Mouse (Mus musculus): Measurements from ENCODE around the gene Eif2b5. TPM values are rescaled to one million over a fixed set of nuclear protein-coding genes. Genes with fewer than 3 reads are reported as not detected.

The Eif2b5 gene
- polyA plus RNA-seq, 1 experiment from 2014 or later = 158 TPM

GRCm38 (mm10) chr16:20548096-20548948 is 49.7 kb downstream of the Eif2b5 start, which contains the start of gene Abcf3:
Gene Abcf3, plus strand, starts transcription at chr16:20548577.
- Histone ChIP-seq H3K27me3 (ENCODE audit: poor library complexity, severe bottlenecking) (no peaks in the 10 kb centered on the region), H3K4me3 (peak within 1 kb of the TSS; percentile 89), H3K9me3 (no peaks in the 10 kb centered on the region), H3K36me3 (replicated peaks) (peaks cover 62% of the 10 kb centered on the region), H3K27ac (peak within 1 kb of the TSS; percentile 87), H3K4me1 (peaks cover 20% of the 10 kb centered on the region)
- peak; percentile 98 for DNase-seq (ENCODE audit: extremely low spot score, low spot score)
- under 1% methylated on average over 56 of the region's 56 CpGs for WGBS

- 56% methylated on average over 9 of the region's 9 CpGs for WGBS
- Histone ChIP-seq H3K27me3 (ENCODE audit: poor library complexity, severe bottlenecking) (no peaks in the 10 kb centered on the region), H3K4me1 (peaks cover 20% of the 10 kb centered on the region), H3K27ac (peak overlapping the region; percentile 87), H3K4me3 (peak overlapping the region; percentile 89), H3K36me3 (replicated peaks) (peaks cover 65% of the 10 kb centered on the region), H3K9me3 (no peaks in the 10 kb centered on the region)
- DNase-seq (ENCODE audit: extremely low spot score, low spot score) = no peak
Measured at GRCm38 (mm10) chr16:20549161-20549560, 50.5 kb downstream of the Eif2b5 start.

- 92% methylated on average over 5 of the region's 5 CpGs for WGBS
- no peaks in the 10 kb centered on the region for H3K27me3 ChIP-seq (ENCODE audit: poor library complexity, severe bottlenecking)
- peaks cover 20% of the 10 kb centered on the region for H3K4me1 ChIP-seq
- DNase-seq (ENCODE audit: extremely low spot score, low spot score) = no peak
- peaks cover 63% of the 10 kb centered on the region for H3K36me3 ChIP-seq (replicated peaks)
- no peaks in the 10 kb centered on the region for H3K9me3 ChIP-seq
- no peak overlapping the region for H3K27ac ChIP-seq
- no peak overlapping the region for H3K4me3 ChIP-seq
Measured at GRCm38 (mm10) chr16:20551691-20552090, 53.1 kb downstream of the Eif2b5 start.

GRCm38 (mm10) chr16:20552594-20552993 is 54.0 kb downstream of the Eif2b5 start:
- Histone ChIP-seq H3K27ac (no peak overlapping the region), H3K36me3 (replicated peaks) (peaks cover 68% of the 10 kb centered on the region), H3K4me1 (peaks cover 17% of the 10 kb centered on the region), H3K9me3 (no peaks in the 10 kb centered on the region), H3K4me3 (no peak overlapping the region), H3K27me3 (ENCODE audit: poor library complexity, severe bottlenecking) (no peaks in the 10 kb centered on the region)
- 95% methylated on average over 1 of the region's 1 CpGs for WGBS
- no peak for DNase-seq (ENCODE audit: extremely low spot score, low spot score)

GRCm38 (mm10) chr16:20555000-20555399 is 56.4 kb downstream of the Eif2b5 start:
- Histone ChIP-seq H3K4me3 (no peak overlapping the region), H3K27ac (no peak overlapping the region), H3K4me1 (no peaks in the 10 kb centered on the region), H3K36me3 (replicated peaks) (peaks cover 90% of the 10 kb centered on the region), H3K9me3 (no peaks in the 10 kb centered on the region), H3K27me3 (ENCODE audit: poor library complexity, severe bottlenecking) (no peaks in the 10 kb centered on the region)
- DNase-seq (ENCODE audit: extremely low spot score, low spot score) = no peak
- WGBS = 85% methylated on average over 6 of the region's 6 CpGs

- no peak for DNase-seq (ENCODE audit: extremely low spot score, low spot score)
- WGBS = 88% methylated on average over 7 of the region's 7 CpGs
- no peak overlapping the region for H3K4me3 ChIP-seq
- peaks cover 92% of the 10 kb centered on the region for H3K36me3 ChIP-seq (replicated peaks)
- H3K27me3 ChIP-seq (ENCODE audit: poor library complexity, severe bottlenecking) = no peaks in the 10 kb centered on the region
- no peak overlapping the region for H3K27ac ChIP-seq
- no peaks in the 10 kb centered on the region for H3K9me3 ChIP-seq
- H3K4me1 ChIP-seq = no peaks in the 10 kb centered on the region
Measured at GRCm38 (mm10) chr16:20557381-20557780, 58.8 kb downstream of the Eif2b5 start.

Other genes starting within 250 kb of the Eif2b5 start
- 143 and 150 TPM in 2 replicates for gene Parl, start 196.4 kb upstream of the Eif2b5 start, polyA plus RNA-seq (2016; fragmentation: Nextera tagmentation; extraction: Ambion mirVana)
- gene Cyp2ab1, start 173.4 kb upstream of the Eif2b5 start, polyA plus RNA-seq (2016; fragmentation: Nextera tagmentation; extraction: Ambion mirVana) = not detected in 2 replicates
- gene Abcc5, start 72.4 kb upstream of the Eif2b5 start, polyA plus RNA-seq (2016; fragmentation: Nextera tagmentation; extraction: Ambion mirVana) = 57.1 and 59.8 TPM in 2 replicates
- gene Dvl3, start 18.2 kb downstream of the Eif2b5 start, polyA plus RNA-seq (2016; fragmentation: Nextera tagmentation; extraction: Ambion mirVana) = 28.8 and 30.5 TPM in 2 replicates
- 628 and 638 TPM in 2 replicates for gene Ap2m1, start 36.7 kb downstream of the Eif2b5 start, polyA plus RNA-seq (2016; fragmentation: Nextera tagmentation; extraction: Ambion mirVana)
- gene Abcf3, start 49.8 kb downstream of the Eif2b5 start, polyA plus RNA-seq (2016; fragmentation: Nextera tagmentation; extraction: Ambion mirVana) = 58.3 and 62.6 TPM in 2 replicates
- gene Vwa5b2, start 90.7 kb downstream of the Eif2b5 start, polyA plus RNA-seq (2016; fragmentation: Nextera tagmentation; extraction: Ambion mirVana) = 0.84 and 0.97 TPM in 2 replicates
- gene Eef1akmt4, start 112.8 kb downstream of the Eif2b5 start, polyA plus RNA-seq (2016; fragmentation: Nextera tagmentation; extraction: Ambion mirVana) = 43.3 and 44.1 TPM in 2 replicates
- gene Gm49333, start 112.8 kb downstream of the Eif2b5 start, polyA plus RNA-seq (2016; fragmentation: Nextera tagmentation; extraction: Ambion mirVana) = not detected in 2 replicates
- gene Alg3, start 112.9 kb downstream of the Eif2b5 start, polyA plus RNA-seq (2016; fragmentation: Nextera tagmentation; extraction: Ambion mirVana) = 61.9 and 62.6 TPM in 2 replicates
- gene Camk2n2, start 122.5 kb downstream of the Eif2b5 start, polyA plus RNA-seq (2016; fragmentation: Nextera tagmentation; extraction: Ambion mirVana) = 2.4 and 2.5 TPM in 2 replicates
- gene Ece2, start 131.0 kb downstream of the Eif2b5 start, polyA plus RNA-seq (2016; fragmentation: Nextera tagmentation; extraction: Ambion mirVana) = 4.3 and 5.1 TPM in 2 replicates
- gene Psmd2, start 152.8 kb downstream of the Eif2b5 start, polyA plus RNA-seq (2016; fragmentation: Nextera tagmentation; extraction: Ambion mirVana) = 544 and 556 TPM in 2 replicates
- gene Eif4g1, start 169.5 kb downstream of the Eif2b5 start, polyA plus RNA-seq (2016; fragmentation: Nextera tagmentation; extraction: Ambion mirVana) = 254 TPM in 2 replicates
- gene Fam131a, start 194.4 kb downstream of the Eif2b5 start, polyA plus RNA-seq (2016; fragmentation: Nextera tagmentation; extraction: Ambion mirVana) = 6.3 and 7.1 TPM in 2 replicates
- 155 and 163 TPM in 2 replicates for gene Polr2h, start 218.8 kb downstream of the Eif2b5 start, polyA plus RNA-seq (2016; fragmentation: Nextera tagmentation; extraction: Ambion mirVana)
- 11.4 and 12.5 TPM in 2 replicates for gene Clcn2, start 218.9 kb downstream of the Eif2b5 start, polyA plus RNA-seq (2016; fragmentation: Nextera tagmentation; extraction: Ambion mirVana)
- 0.87 and 1.2 TPM in 2 replicates for gene Chrd, start 234.3 kb downstream of the Eif2b5 start, polyA plus RNA-seq (2016; fragmentation: Nextera tagmentation; extraction: Ambion mirVana)
- 0.31 and 0.46 TPM in 2 replicates for gene Thpo, start 235.7 kb downstream of the Eif2b5 start, polyA plus RNA-seq (2016; fragmentation: Nextera tagmentation; extraction: Ambion mirVana)